Mouse (Mus musculus): ENCODE results near the gene Sox3. TPM values are rescaled to one million over a fixed set of nuclear protein-coding genes. Genes with fewer than 3 reads are reported as not detected.

Gene Sox3
- not detected in 2 replicates for polyA plus RNA-seq (2015; fragmentation: Nextera tagmentation; extraction: Ambion mirVana)

GRCm38 (mm10) chrX:60892801-60893681 lies at the start of gene Sox3:
Gene Sox3 (minus strand): TSS chrX:60893430.
- H3K36me3 ChIP-seq (ENCODE audit: control insufficient read depth, insufficient read depth, low read length): no peaks in the 10 kb centered on the region

GRCm38 (mm10) chrX:60940225-60940624 lies 47.0 kb upstream of the Sox3 start:
- no peaks in the 10 kb centered on the region for H3K36me3 ChIP-seq (ENCODE audit: control insufficient read depth, insufficient read depth, low read length)
- H3K9me3 ChIP-seq (ENCODE audit: control insufficient read depth, low read length): no peaks in the 10 kb centered on the region
- no peaks in the 10 kb centered on the region for H3K4me1 ChIP-seq (ENCODE audit: control insufficient read depth, insufficient read depth, low read length)
- 91% methylated on average over 3 of the region's 3 CpGs for WGBS
- H3K27ac ChIP-seq (ENCODE audit: low read length): no peak overlapping the region
- no peak overlapping the region for H3K4me3 ChIP-seq (ENCODE audit: low read length)
- no peak overlapping the region for H3K9ac ChIP-seq (ENCODE audit: low read depth, low read length)
- no peaks in the 10 kb centered on the region for H3K27me3 ChIP-seq (replicated peaks; ENCODE audit: control insufficient read depth, insufficient read depth, low read length)
- no peak for ATAC-seq
- H3K4me2 ChIP-seq (ENCODE audit: low read depth, low read length): no peak overlapping the region

More at GRCm38 (mm10) chrX:60892801-60893681, at the start of gene Sox3:
- Histone ChIP-seq H3K4me3 (ENCODE audit: low read length) (peak within 1 kb of the TSS; percentile 49), H3K4me2 (ENCODE audit: low read depth, low read length) (peak within 1 kb of the TSS; percentile 69), H3K4me1 (ENCODE audit: control insufficient read depth, insufficient read depth, low read length) (no peaks in the 10 kb centered on the region; the same call in 1 of the 2 replicates), H3K9me3 (ENCODE audit: control insufficient read depth, low read length) (no peaks in the 10 kb centered on the region), H3K9ac (ENCODE audit: low read depth, low read length) (no peak within 1 kb of the TSS), H3K27ac (ENCODE audit: low read length) (no peak within 1 kb of the TSS), H3K27me3 (replicated peaks; ENCODE audit: control insufficient read depth, insufficient read depth, low read length) (peaks cover 59% of the 10 kb centered on the region)
- WGBS: 11% methylated on average over 82 of the region's 92 CpGs
- peak; percentile 29; the same call in 1 of the 2 replicates for ATAC-seq

GRCm38 (mm10) chrX:60899546-60899945 lies 6.3 kb upstream of the Sox3 start:
- no peak overlapping the region for H3K9ac ChIP-seq (ENCODE audit: low read depth, low read length)
- 44% methylated on average over 4 of the region's 4 CpGs for WGBS
- H3K4me1 ChIP-seq (ENCODE audit: control insufficient read depth, insufficient read depth, low read length): no peaks in the 10 kb centered on the region
- H3K9me3 ChIP-seq (ENCODE audit: control insufficient read depth, low read length): no peaks in the 10 kb centered on the region
- no peak overlapping the region for H3K27ac ChIP-seq (ENCODE audit: low read length)
- H3K4me2 ChIP-seq (ENCODE audit: low read depth, low read length): no peak overlapping the region
- no peak overlapping the region for H3K4me3 ChIP-seq (ENCODE audit: low read length)
- no peak for ATAC-seq
- peaks cover 31% of the 10 kb centered on the region for H3K27me3 ChIP-seq (replicated peaks; ENCODE audit: control insufficient read depth, insufficient read depth, low read length)
- H3K36me3 ChIP-seq (ENCODE audit: control insufficient read depth, insufficient read depth, low read length): no peaks in the 10 kb centered on the region

- H3K9me3 ChIP-seq (ENCODE audit: control insufficient read depth, low read length): no peaks in the 10 kb centered on the region
- 14% methylated on average over 18 of the region's 18 CpGs for WGBS
- no peak overlapping the region for H3K9ac ChIP-seq (ENCODE audit: low read depth, low read length)
- ATAC-seq: no peak
- H3K4me2 ChIP-seq (ENCODE audit: low read depth, low read length): no peak overlapping the region
- no peak overlapping the region for H3K27ac ChIP-seq (ENCODE audit: low read length)
- no peak overlapping the region for H3K4me3 ChIP-seq (ENCODE audit: low read length)
- no peaks in the 10 kb centered on the region; the same call in 1 of the 2 replicates for H3K4me1 ChIP-seq (ENCODE audit: control insufficient read depth, insufficient read depth, low read length)
- no peaks in the 10 kb centered on the region for H3K36me3 ChIP-seq (ENCODE audit: control insufficient read depth, insufficient read depth, low read length)
- peaks cover 38% of the 10 kb centered on the region for H3K27me3 ChIP-seq (replicated peaks; ENCODE audit: control insufficient read depth, insufficient read depth, low read length)
Observed at GRCm38 (mm10) chrX:60898641-60899040, 5.4 kb upstream of the Sox3 start.

- H3K27me3 ChIP-seq (replicated peaks; ENCODE audit: control insufficient read depth, insufficient read depth, low read length): peaks cover 58% of the 10 kb centered on the region
- H3K4me2 ChIP-seq (ENCODE audit: low read depth, low read length): no peak overlapping the region
- H3K4me3 ChIP-seq (ENCODE audit: low read length): no peak overlapping the region
- no peak overlapping the region for H3K9ac ChIP-seq (ENCODE audit: low read depth, low read length)
- H3K36me3 ChIP-seq (ENCODE audit: control insufficient read depth, insufficient read depth, low read length): no peaks in the 10 kb centered on the region
- no peak for ATAC-seq
- H3K4me1 ChIP-seq (ENCODE audit: control insufficient read depth, insufficient read depth, low read length): no peaks in the 10 kb centered on the region; the same call in 1 of the 2 replicates
- 26% methylated on average over 13 of the region's 13 CpGs for WGBS
- no peaks in the 10 kb centered on the region for H3K9me3 ChIP-seq (ENCODE audit: control insufficient read depth, low read length)
- H3K27ac ChIP-seq (ENCODE audit: low read length): no peak overlapping the region
Observed at GRCm38 (mm10) chrX:60896296-60896695, 3.1 kb upstream of the Sox3 start.

GRCm38 (mm10) chrX:60895416-60895815 lies 2.2 kb upstream of the Sox3 start:
- no peak overlapping the region for H3K9ac ChIP-seq (ENCODE audit: low read depth, low read length)
- H3K4me2 ChIP-seq (ENCODE audit: low read depth, low read length): no peak overlapping the region
- WGBS: 16% methylated on average over 11 of the region's 11 CpGs
- no peaks in the 10 kb centered on the region for H3K9me3 ChIP-seq (ENCODE audit: control insufficient read depth, low read length)
- no peak for ATAC-seq
- H3K4me3 ChIP-seq (ENCODE audit: low read length): no peak overlapping the region
- peaks cover 58% of the 10 kb centered on the region for H3K27me3 ChIP-seq (replicated peaks; ENCODE audit: control insufficient read depth, insufficient read depth, low read length)
- no peaks in the 10 kb centered on the region for H3K36me3 ChIP-seq (ENCODE audit: control insufficient read depth, insufficient read depth, low read length)
- no peak overlapping the region for H3K27ac ChIP-seq (ENCODE audit: low read length)
- no peaks in the 10 kb centered on the region; the same call in 1 of the 2 replicates for H3K4me1 ChIP-seq (ENCODE audit: control insufficient read depth, insufficient read depth, low read length)

GRCm38 (mm10) chrX:60893720-60894543 lies 702 bp upstream of the Sox3 start:
- Histone ChIP-seq H3K4me1 (ENCODE audit: control insufficient read depth, insufficient read depth, low read length) (no peaks in the 10 kb centered on the region; the same call in 1 of the 2 replicates), H3K36me3 (ENCODE audit: control insufficient read depth, insufficient read depth, low read length) (no peaks in the 10 kb centered on the region), H3K9ac (ENCODE audit: low read depth, low read length) (no peak overlapping the region), H3K4me3 (ENCODE audit: low read length) (peak overlapping the region; percentile 49), H3K9me3 (ENCODE audit: control insufficient read depth, low read length) (no peaks in the 10 kb centered on the region), H3K27me3 (replicated peaks; ENCODE audit: control insufficient read depth, insufficient read depth, low read length) (peaks cover 64% of the 10 kb centered on the region), H3K27ac (ENCODE audit: low read length) (no peak overlapping the region), H3K4me2 (ENCODE audit: low read depth, low read length) (peak overlapping the region; percentile 69)
- ATAC-seq: no peak
- 20% methylated on average over 44 of the region's 59 CpGs for WGBS

- Histone ChIP-seq H3K27ac (ENCODE audit: low read length) (no peak overlapping the region), H3K9me3 (ENCODE audit: control insufficient read depth, low read length) (no peaks in the 10 kb centered on the region), H3K4me3 (ENCODE audit: low read length) (peak overlapping the region; percentile 49), H3K4me2 (ENCODE audit: low read depth, low read length) (peak overlapping the region; percentile 69), H3K4me1 (ENCODE audit: control insufficient read depth, insufficient read depth, low read length) (no peaks in the 10 kb centered on the region; the same call in 1 of the 2 replicates), H3K27me3 (replicated peaks; ENCODE audit: control insufficient read depth, insufficient read depth, low read length) (peaks cover 54% of the 10 kb centered on the region), H3K36me3 (ENCODE audit: control insufficient read depth, insufficient read depth, low read length) (no peaks in the 10 kb centered on the region), H3K9ac (ENCODE audit: low read depth, low read length) (no peak overlapping the region)
- 22% methylated on average over 60 of the region's 102 CpGs for WGBS
- ATAC-seq: peak; percentile 65
Observed at GRCm38 (mm10) chrX:60892098-60892800, 981 bp downstream of the Sox3 start.
